13 mouse cellular contexts compared by ENCODE assay signal in genomic region chrX:12000620-12001019, GRCm38 (mm10).
DNase-seq lines count a peak whose midpoint lies in the region; ATAC-seq and TF ChIP-seq lines count a peak whose summit lies in the region.
"Had no signal": no experiment of that assay in that cellular context is flagged by ENCODE, and none has a peak within 500 bp of the region (broad histone marks: within the 10 kb centered on the region; RNA-seq: fewer than 3 reads in every experiment).

No protein-coding gene starts in this region.

- no peak for DNase-seq in midbrain, embryonic 10.5 days (ENCODE audit: low spot score)
- DNase-seq in midbrain, postnatal 0 days (ENCODE audit: low spot score): no peak
- no peak for DNase-seq in spleen, adult 18-20 months
- DNase-seq in frontal cortex, adult 2 months (ENCODE audit: extremely low spot score in 1 of 2, low spot score in 1 of 2): no peak
- no peak for DNase-seq in urinary bladder, postnatal 4 days (ENCODE audit: low spot score in 2 of 2)
- DNase-seq: adrenal gland, adult 2 months; heart, adult 11 months; right cerebral cortex, postnatal 25 days had no signal

- no peaks in the 10 kb centered on the region for H3K36me3 ChIP-seq in midbrain, embryonic 10.5 days
- no peaks in the 10 kb centered on the region for H3K36me3 ChIP-seq in midbrain, postnatal 0 days (ENCODE audit: insufficient read depth, low read length)
- no peaks in the 10 kb centered on the region for H3K36me3 ChIP-seq in forebrain, embryonic 15.5 days
- H3K36me3 ChIP-seq in limb, embryonic 13.5 days: no peaks in the 10 kb centered on the region

- peak overlapping the region; percentile 70 for H3K27ac ChIP-seq in midbrain, embryonic 10.5 days (replicated peaks)
- H3K27ac ChIP-seq in midbrain, postnatal 0 days (ENCODE audit: low read depth, low read length): no peak overlapping the region
- H3K27ac ChIP-seq in forebrain, embryonic 15.5 days (replicated peaks): peak overlapping the region; percentile 82
- no peak overlapping the region for H3K27ac ChIP-seq in limb, embryonic 13.5 days

- 10% methylated on average over 13 of the region's 13 CpGs for WGBS in midbrain, embryonic 10.5 days
- 31% methylated on average over 13 of the region's 13 CpGs for WGBS in midbrain, postnatal 0 days
- 13% methylated on average over 13 of the region's 13 CpGs for WGBS in forebrain, embryonic 15.5 days
- WGBS in limb, embryonic 13.5 days: 13% methylated on average over 13 of the region's 13 CpGs

- H3K4me2 ChIP-seq in midbrain, postnatal 0 days (ENCODE audit: low read depth, low read length, poor library complexity, severe bottlenecking): no peak overlapping the region
- peak overlapping the region; percentile 11; the same call in 1 of the 2 replicates for H3K4me2 ChIP-seq in forebrain, embryonic 15.5 days (replicated peaks)
- H3K4me2 ChIP-seq in limb, embryonic 13.5 days (replicated peaks): peak overlapping the region; percentile 66

- no peak overlapping the region for H3K4me3 ChIP-seq in midbrain, embryonic 10.5 days
- no peak overlapping the region for H3K4me3 ChIP-seq in midbrain, postnatal 0 days (ENCODE audit: low read depth, low read length)
- H3K4me3 ChIP-seq in forebrain, embryonic 15.5 days: no peak overlapping the region
- no peak overlapping the region for H3K4me3 ChIP-seq in limb, embryonic 13.5 days
- H3K4me3 ChIP-seq: myocyte had no signal

- ATAC-seq in midbrain, postnatal 0 days (ENCODE audit: low FRiP score): no peak
- peak; percentile 12 for ATAC-seq in forebrain, embryonic 15.5 days (replicated peaks)
- ATAC-seq in limb, embryonic 13.5 days (ENCODE audit: low FRiP score, low read depth): no peak
- ATAC-seq: CD4-positive, CD25-positive, alpha-beta regulatory T cell, adult 4 months; inflammation-experienced regulatory T-cells, adult 6 months had no signal

- TF ChIP-seq CTCF in midbrain, postnatal 0 days (IDR thresholded peaks at IDR 0.05): no peak

- no peak overlapping the region for H3K9ac ChIP-seq in midbrain, postnatal 0 days (replicated peaks; ENCODE audit: low read length, poor library complexity, severe bottlenecking)
- H3K9ac ChIP-seq in forebrain, embryonic 15.5 days (replicated peaks): no peak overlapping the region
- no peak overlapping the region for H3K9ac ChIP-seq in limb, embryonic 13.5 days

- H3K4me1 ChIP-seq in midbrain, embryonic 10.5 days: peaks cover 75% of the 10 kb centered on the region
- no peaks in the 10 kb centered on the region for H3K4me1 ChIP-seq in midbrain, postnatal 0 days (ENCODE audit: insufficient read depth, low read length)
- peaks cover 66% of the 10 kb centered on the region for H3K4me1 ChIP-seq in forebrain, embryonic 15.5 days
- peaks cover 65% of the 10 kb centered on the region for H3K4me1 ChIP-seq in limb, embryonic 13.5 days

- no peaks in the 10 kb centered on the region for H3K9me3 ChIP-seq in midbrain, embryonic 10.5 days (replicated peaks)
- no peaks in the 10 kb centered on the region for H3K9me3 ChIP-seq in midbrain, postnatal 0 days (ENCODE audit: low read length)
- H3K9me3 ChIP-seq in forebrain, embryonic 15.5 days: no peaks in the 10 kb centered on the region
- H3K9me3 ChIP-seq in limb, embryonic 13.5 days: no peaks in the 10 kb centered on the region

- H3K27me3 ChIP-seq in midbrain, embryonic 10.5 days (ENCODE audit: low read depth, poor library complexity, severe bottlenecking): peaks cover 100% of the 10 kb centered on the region
- peaks cover 20% of the 10 kb centered on the region for H3K27me3 ChIP-seq in midbrain, postnatal 0 days (ENCODE audit: insufficient read depth, low read length)
- peaks cover 3% of the 10 kb centered on the region for H3K27me3 ChIP-seq in forebrain, embryonic 15.5 days
- peaks cover 86% of the 10 kb centered on the region for H3K27me3 ChIP-seq in limb, embryonic 13.5 days

Comparison
In these comparisons a context has a peak if more than half of its experiments do, and no peak if none do; other contexts are left out.
1. H3K27ac ChIP-seq: peak in midbrain, embryonic 10.5 days (single experiment) and forebrain, embryonic 15.5 days (single experiment); none in midbrain, postnatal 0 days (single experiment) and limb, embryonic 13.5 days (single experiment).